ENCODE assay signal across 25 mouse cellular contexts in genomic region chr2:150662007-150662406, GRCm38 (mm10). TPM values are rescaled to one million over a fixed set of nuclear protein-coding genes. Genes with fewer than 3 reads are reported as not detected.
DNase-seq lines count a peak whose midpoint lies in the region; ATAC-seq and TF ChIP-seq lines count a peak whose summit lies in the region.
"Had no signal": no experiment of that assay in that cellular context is flagged by ENCODE, and none has a peak within 500 bp of the region (broad histone marks: within the 10 kb centered on the region; RNA-seq: fewer than 3 reads in every experiment).

No protein-coding gene starts in this region.

- no peak for DNase-seq in frontal cortex, postnatal 25 days (ENCODE audit: low spot score in 2 of 2)
- DNase-seq in hindbrain, postnatal 0 days (ENCODE audit: low spot score), result no peak
- no peak for DNase-seq in hindbrain, embryonic 11.5 days (ENCODE audit: low spot score)
- no peak for DNase-seq in left cerebral cortex, adult 2 months (ENCODE audit: extremely low spot score in 1 of 2, low spot score in 2 of 2)
- DNase-seq in left cerebral cortex, postnatal 10 days (ENCODE audit: extremely low spot score in 1 of 2, low spot score in 2 of 2), result no peak
- no peak for DNase-seq in testis, postnatal 10 days (ENCODE audit: low spot score)
- DNase-seq: adrenal gland, adult 8-10 months; adrenal gland, postnatal 36 days; B cell, adult 2 months; cerebellum, adult 11-12 months; cerebellum, adult 9-10 months; cerebellum, postnatal 25 days; gastrocnemius, postnatal 36 days; heart, postnatal 36 days had no signal

- intact Hi-C loops in left cerebral cortex, adult 2 months (cut with DNase I), result loop anchor here (10.0 kb wide), 1 partner anchor 1777 kb away; no protein-coding TSS in a partner anchor
- intact Hi-C loops in left cerebral cortex, postnatal 10 days (cut with DNase I), result no loop called here

- no peak overlapping the region for H3K9ac ChIP-seq in hindbrain, postnatal 0 days (replicated peaks; ENCODE audit: low read length)
- H3K9ac ChIP-seq in hindbrain, embryonic 11.5 days (ENCODE audit: low read depth, low read length), result no peak overlapping the region
- H3K9ac ChIP-seq: embryonic facial prominence, embryonic 12.5 days; forebrain, embryonic 15.5 days; heart, embryonic 13.5 days; hindbrain, embryonic 12.5 days had no signal

- no peaks in the 10 kb centered on the region for H3K9me3 ChIP-seq in hindbrain, postnatal 0 days (ENCODE audit: low read length)
- H3K9me3 ChIP-seq in hindbrain, embryonic 11.5 days (ENCODE audit: control insufficient read depth, low read length), result no peaks in the 10 kb centered on the region
- H3K9me3 ChIP-seq: embryonic facial prominence, embryonic 12.5 days; forebrain, embryonic 15.5 days; G1E; heart, embryonic 13.5 days; hindbrain, embryonic 12.5 days had no signal

- H3K27ac ChIP-seq in hindbrain, postnatal 0 days, result peak overlapping the region; percentile 70; the same call in 1 of the 2 replicates
- H3K27ac ChIP-seq in hindbrain, embryonic 11.5 days (ENCODE audit: low read depth, low read length), result no peak overlapping the region
- peak overlapping the region; percentile 61 for H3K27ac ChIP-seq in left cerebral cortex, adult 2 months
- no peak overlapping the region for H3K27ac ChIP-seq in testis, adult 2 months (ENCODE audit: control insufficient read depth, insufficient read depth, low read depth, low read length)
- H3K27ac ChIP-seq: embryonic facial prominence, embryonic 12.5 days; heart, embryonic 13.5 days; hindbrain, embryonic 12.5 days had no signal

- TF ChIP-seq CTCF in hindbrain, postnatal 0 days (IDR thresholded peaks at IDR 0.05; ENCODE audit: low read depth), result no peak
- no peak for TF ChIP-seq CTCF in left cerebral cortex, adult 2 months (IDR thresholded peaks at IDR 0.05)
- no peak for TF ChIP-seq CTCF in testis, adult 2 months (IDR thresholded peaks at IDR 0.05; ENCODE audit: control insufficient read depth, insufficient read depth, insufficient replicate concordance, low read depth, low read length)

- H3K27me3 ChIP-seq in hindbrain, postnatal 0 days (ENCODE audit: insufficient read depth, low read length), result no peaks in the 10 kb centered on the region
- no peaks in the 10 kb centered on the region for H3K27me3 ChIP-seq in hindbrain, embryonic 11.5 days (ENCODE audit: control insufficient read depth, insufficient read depth, low read length)
- no peaks in the 10 kb centered on the region for H3K27me3 ChIP-seq in testis, adult 2 months (ENCODE audit: control insufficient read depth, insufficient read depth, low read length)
- H3K27me3 ChIP-seq: forebrain, embryonic 15.5 days; hindbrain, embryonic 12.5 days had no signal

- WGBS in hindbrain, postnatal 0 days, result 67% methylated on average over 2 of the region's 2 CpGs
- WGBS in hindbrain, embryonic 11.5 days, result 80% methylated on average over 2 of the region's 2 CpGs

- ATAC-seq in frontal cortex, adult (ENCODE audit: low TSS enrichment), result peak; percentile 32
- no peak for ATAC-seq in hindbrain, postnatal 0 days
- no peak for ATAC-seq in hindbrain, embryonic 11.5 days (ENCODE audit: low FRiP score)
- ATAC-seq: CD4-positive, CD25-positive, alpha-beta regulatory T cell, adult 4 months; forebrain, embryonic 15.5 days; hindbrain, embryonic 16.5 days had no signal

- H3K4me2 ChIP-seq in hindbrain, postnatal 0 days (ENCODE audit: low read depth, low read length), result no peak overlapping the region
- H3K4me2 ChIP-seq in hindbrain, embryonic 11.5 days (replicated peaks; ENCODE audit: low read depth, low read length), result no peak overlapping the region
- H3K4me2 ChIP-seq: embryonic facial prominence, embryonic 12.5 days; forebrain, embryonic 15.5 days; heart, embryonic 13.5 days; hindbrain, embryonic 12.5 days had no signal

- peaks cover 6% of the 10 kb centered on the region; the same call in 1 of the 2 replicates for H3K4me1 ChIP-seq in hindbrain, postnatal 0 days (ENCODE audit: insufficient read depth, low read length)
- H3K4me1 ChIP-seq in hindbrain, embryonic 11.5 days (replicated peaks; ENCODE audit: control insufficient read depth, insufficient read depth, low read length), result no peaks in the 10 kb centered on the region
- H3K4me1 ChIP-seq in testis, adult 2 months (ENCODE audit: control insufficient read depth, insufficient read depth, low read length), result peaks cover 3% of the 10 kb centered on the region

- H3K4me3 ChIP-seq in hindbrain, postnatal 0 days (ENCODE audit: low read length), result no peak overlapping the region
- H3K4me3 ChIP-seq in hindbrain, embryonic 11.5 days (ENCODE audit: low read depth, low read length), result no peak overlapping the region
- no peak overlapping the region for H3K4me3 ChIP-seq in left cerebral cortex, adult 2 months
- peak overlapping the region; percentile 44; the same call in 1 of the 2 replicates for H3K4me3 ChIP-seq in testis, adult 2 months (ENCODE audit: control insufficient read depth, low read depth, low read length)
- H3K4me3 ChIP-seq: embryonic facial prominence, embryonic 12.5 days; forebrain, embryonic 15.5 days; heart, embryonic 13.5 days; hindbrain, embryonic 12.5 days had no signal

- H3K36me3 ChIP-seq in hindbrain, postnatal 0 days (ENCODE audit: insufficient read depth, low read length), result no peaks in the 10 kb centered on the region
- peaks cover 3% of the 10 kb centered on the region; the same call in 1 of the 2 replicates for H3K36me3 ChIP-seq in hindbrain, embryonic 11.5 days (ENCODE audit: control insufficient read depth, insufficient read depth, low read length)
- no peaks in the 10 kb centered on the region for H3K36me3 ChIP-seq in testis, adult 2 months (ENCODE audit: control insufficient read depth, insufficient read depth, low read length)
- H3K36me3 ChIP-seq: embryonic facial prominence, embryonic 12.5 days; heart, embryonic 13.5 days; hindbrain, embryonic 12.5 days had no signal

- TF ChIP-seq POLR2A in testis, adult 2 months (IDR thresholded peaks at IDR 0.05; ENCODE audit: control insufficient read depth, low read depth, low read length), result no peak

RNA-seq across cellular contexts. Expression of gene Acss1, which starts 6.3 kb away (rescaled TPM):
- 33.0 and 43.5 TPM in 2 replicates for total RNA-seq in hindbrain, postnatal 0 days (2014; rRNA removed)
- polyA plus RNA-seq in hindbrain, postnatal 0 days (2015; fragmentation: Nextera tagmentation; extraction: Ambion mirVana), result 17.0 and 17.6 TPM in 2 replicates
- 31.4 and 31.9 TPM in 2 replicates for polyA plus RNA-seq in hindbrain, embryonic 11.5 days (2014; fragmentation: Nextera tagmentation; extraction: Ambion mirVana)
- 10 to 100 TPM; 18.5 to 21.5 TPM for total RNA-seq in left cerebral cortex, adult 2 months (2021)
- 10 to 100 TPM; 16.4 to 17.4 TPM for total RNA-seq in left cerebral cortex, postnatal 10 days (2021)
- polyA plus RNA-seq in testis, adult 2 months (2012; rRNA removed), result 9.7 and 14.6 TPM in 2 replicates

RNA-seq across cellular contexts. Expression of gene Vsx1, which starts 27.2 kb away (rescaled TPM):
- 0.26 TPM in 1 of 2 replicates, not detected in the other for total RNA-seq in hindbrain, postnatal 0 days (2014; rRNA removed)
- 0.10 and 0.13 TPM in 2 replicates for polyA plus RNA-seq in hindbrain, postnatal 0 days (2015; fragmentation: Nextera tagmentation; extraction: Ambion mirVana)
- polyA plus RNA-seq in hindbrain, embryonic 11.5 days (2014; fragmentation: Nextera tagmentation; extraction: Ambion mirVana), result 1.1 and 1.9 TPM in 2 replicates
- total RNA-seq in left cerebral cortex, adult 2 months (2021), result under 1 TPM in 1 of 2 experiments, not detected in 1; 0.11 TPM
- not detected for total RNA-seq in left cerebral cortex, postnatal 10 days (2021)
- 0.02 TPM in 1 of 2 replicates, not detected in the other for polyA plus RNA-seq in testis, adult 2 months (2012; rRNA removed)
- total RNA-seq: adrenal gland, adult 8-10 months; adrenal gland, postnatal 36 days; gastrocnemius, adult 8-10 months; gastrocnemius, postnatal 36 days; heart, postnatal 36 days had no signal
- polyA plus RNA-seq: CD4-positive, CD25-positive, alpha-beta regulatory T cell, adult 4 months; embryonic facial prominence, embryonic 12.5 days; forebrain, embryonic 15.5 days; G1E; heart, embryonic 13.5 days; heart, postnatal 0 days had no signal

RNA-seq across cellular contexts. Expression of gene Apmap, which starts 53.6 kb away (rescaled TPM):
- total RNA-seq in hindbrain, postnatal 0 days (2014; rRNA removed), result 31.1 and 32.6 TPM in 2 replicates
- polyA plus RNA-seq in hindbrain, postnatal 0 days (2015; fragmentation: Nextera tagmentation; extraction: Ambion mirVana), result 55.6 and 61.6 TPM in 2 replicates
- polyA plus RNA-seq in hindbrain, embryonic 11.5 days (2014; fragmentation: Nextera tagmentation; extraction: Ambion mirVana), result 40.3 and 42.6 TPM in 2 replicates
- total RNA-seq in left cerebral cortex, adult 2 months (2021), result 10 to 100 TPM; 49.5 to 56.7 TPM
- 10 to 100 TPM; 51.8 to 53.3 TPM for total RNA-seq in left cerebral cortex, postnatal 10 days (2021)
- polyA plus RNA-seq in testis, adult 2 months (2012; rRNA removed), result 24.1 and 31.2 TPM in 2 replicates

Comparison
In these comparisons a context has a peak if more than half of its experiments do, and no peak if none do; other contexts are left out.
1. H3K27ac ChIP-seq: peak in hindbrain, postnatal 0 days (single experiment) and left cerebral cortex, adult 2 months (single experiment); none in hindbrain, embryonic 11.5 days (single experiment) and testis, adult 2 months (single experiment).